19 mouse cellular contexts compared by ENCODE assay signal in genomic region chr4:114784735-114785134, GRCm38 (mm10). TPM values are rescaled to one million over a fixed set of nuclear protein-coding genes. Genes with fewer than 3 reads are reported as not detected.
DNase-seq lines count a peak whose midpoint lies in the region; ATAC-seq lines count a peak whose summit lies in the region.
"Had no signal": no experiment of that assay in that cellular context is flagged by ENCODE, and none has a peak within 500 bp of the region (broad histone marks: within the 10 kb centered on the region; RNA-seq: fewer than 3 reads in every experiment).

No protein-coding gene starts in this region.

- H3K4me1 ChIP-seq in kidney, embryonic 14.5 days (ENCODE audit: control insufficient read depth, insufficient read depth, low read length): peaks cover 22% of the 10 kb centered on the region
- H3K4me1 ChIP-seq: heart, embryonic 13.5 days; liver, embryonic 12.5 days had no signal

- H3K9ac ChIP-seq in kidney, embryonic 14.5 days (ENCODE audit: low read depth, low read length): peak overlapping the region; percentile 18; the same call in 1 of the 2 replicates
- H3K9ac ChIP-seq: forebrain, embryonic 12.5 days; heart, embryonic 13.5 days; liver, embryonic 12.5 days had no signal

- no peak overlapping the region for H3K4me3 ChIP-seq in kidney, embryonic 14.5 days (ENCODE audit: low read length)
- H3K4me3 ChIP-seq: forebrain, embryonic 12.5 days; heart, embryonic 13.5 days; hindbrain, embryonic 10.5 days; liver, embryonic 12.5 days had no signal

- WGBS in kidney, embryonic 14.5 days: 95% methylated on average over 2 of the region's 2 CpGs

- H3K4me2 ChIP-seq in kidney, embryonic 14.5 days (replicated peaks; ENCODE audit: low read depth, low read length): no peak overlapping the region
- H3K4me2 ChIP-seq: forebrain, embryonic 12.5 days; heart, embryonic 13.5 days; liver, embryonic 12.5 days had no signal

- no peak for ATAC-seq in kidney, embryonic 14.5 days (ENCODE audit: low FRiP score, low TSS enrichment)
- ATAC-seq: activated CD4-positive, CD25-positive, alpha-beta regulatory T cell, adult 4 months; liver, embryonic 12.5 days had no signal

- 0 out of 2 replicates have a peak, but pooled peaks cover 4% of the 10 kb centered on the region for H3K27me3 ChIP-seq in kidney, embryonic 14.5 days (ENCODE audit: control insufficient read depth, insufficient read depth, low read length)

- H3K27ac ChIP-seq in kidney, embryonic 14.5 days (ENCODE audit: low read depth, low read length): no peak overlapping the region
- H3K27ac ChIP-seq: forebrain, embryonic 12.5 days; heart, embryonic 13.5 days; hindbrain, embryonic 10.5 days; liver, embryonic 12.5 days had no signal

- peak; percentile 14 for DNase-seq in kidney, adult 11 months
- DNase-seq in kidney, adult 18-20 months: no peak
- DNase-seq in urinary bladder, postnatal 10 days (ENCODE audit: low spot score): peak; percentile 8
- no peak for DNase-seq in urinary bladder, adult 2 months (ENCODE audit: low spot score)
- no peak for DNase-seq in cerebellum, postnatal 36 days
- no peak for DNase-seq in thymus, postnatal 0 days (ENCODE audit: low spot score)
- DNase-seq: layer of hippocampus, adult 9-11 months; thymus, postnatal 36 days had no signal

- H3K9me3 ChIP-seq in kidney, embryonic 14.5 days (ENCODE audit: control insufficient read depth, low read length): no peaks in the 10 kb centered on the region
- H3K9me3 ChIP-seq: forebrain, embryonic 12.5 days; heart, embryonic 13.5 days; hindbrain, embryonic 10.5 days; liver, embryonic 12.5 days had no signal

- H3K36me3 ChIP-seq in kidney, embryonic 14.5 days (ENCODE audit: control insufficient read depth, insufficient read depth, low read length): no peaks in the 10 kb centered on the region
- H3K36me3 ChIP-seq: forebrain, embryonic 12.5 days; heart, embryonic 13.5 days; hindbrain, embryonic 10.5 days; liver, embryonic 12.5 days had no signal

RNA-seq across cellular contexts. Expression of gene Gm12830, which starts 36.8 kb away (rescaled TPM):
- not detected in 2 replicates for polyA plus RNA-seq in urinary bladder, adult 2 months (2012; rRNA removed)
- polyA plus RNA-seq in kidney, embryonic 14.5 days (2014; fragmentation: Nextera tagmentation; extraction: Ambion mirVana): 0.15 and 0.17 TPM in 2 replicates
- not detected in 2 replicates for polyA plus RNA-seq in thymus, postnatal 0 days (2015; fragmentation: Nextera tagmentation; extraction: Ambion mirVana)
- polyA plus RNA-seq: activated CD4-positive, CD25-positive, alpha-beta regulatory T cell, adult 4 months; embryonic facial prominence, embryonic 14.5 days; gonadal fat pad, adult 2 months; heart, embryonic 13.5 days; hindbrain, embryonic 10.5 days; intestine, embryonic 14.5 days; liver, embryonic 12.5 days; spleen, adult 2 months; stomach, embryonic 16.5 days had no signal

Comparison
In these comparisons a context has a peak if more than half of its experiments do, and no peak if none do; other contexts are left out.
1. DNase-seq: peak in kidney, adult 11 months (single experiment) and urinary bladder, postnatal 10 days (single experiment); none in kidney, adult 18-20 months (single experiment), urinary bladder, adult 2 months (single experiment), cerebellum, postnatal 36 days (0 of 2) and thymus, postnatal 0 days (single experiment).